Mouse (Mus musculus) heart, adult 2 months (tissue): ENCODE results near the gene Bmpr1a. TPM values are rescaled to one million over a fixed set of nuclear protein-coding genes. Genes with fewer than 3 reads are reported as not detected.

Source experiments
- DNase-seq, 2 experiments: peaks; one replicate each; pipeline ENCODE4 v3.0.0; 2021
- H3K27ac ChIP-seq: fragments of 200-600 bp; 2 replicates; pipeline ENCODE4 v1.8.1; 2022
- H3K27me3 ChIP-seq: fragments of 200-500 bp; 2 replicates; pipeline ENCODE4 v1.6.1; 2012; ENCODE audit warnings: mild to moderate bottlenecking, low read length, inconsistent platforms, mixed read lengths; ENCODE audit not compliant: control insufficient read depth, insufficient read depth
- H3K36me3 ChIP-seq: fragments of 200-500 bp; 2 replicates; pipeline ENCODE4 v1.6.1; 2012; ENCODE audit warnings: low read length, inconsistent platforms; ENCODE audit not compliant: control insufficient read depth, insufficient read depth
- H3K4me1 ChIP-seq: fragments of 200-500 bp; 2 replicates; pipeline ENCODE4 v1.6.1; 2011; ENCODE audit warnings: low read length; ENCODE audit not compliant: control insufficient read depth, insufficient read depth
- H3K4me3 ChIP-seq: fragments of 200-600 bp; 2 replicates; pipeline ENCODE4 v1.8.1; 2022
- H3K79me2 ChIP-seq: fragments of 200-500 bp; replicated peaks from 2 replicates; pipeline ENCODE4 v1.6.1; 2012; ENCODE audit warnings: mild to moderate bottlenecking, inconsistent platforms, low read length, moderate library complexity, mixed read lengths; ENCODE audit not compliant: control insufficient read depth, insufficient read depth
- H3K9ac ChIP-seq: fragments of 200-500 bp; 2 replicates; pipeline ENCODE4 v1.6.1; 2012; ENCODE audit warnings: low read depth, mild to moderate bottlenecking, control low read depth, inconsistent platforms, low read length, mixed read lengths
- CTCF ChIP-seq: fragments of 200-600 bp; IDR thresholded peaks from 2 replicates; pipeline ENCODE4 v1.8.1; 2022; ENCODE audit warnings: antibody characterized with exemption, mild to moderate bottlenecking, moderate library complexity
- EP300 ChIP-seq: fragments of 200-500 bp; IDR thresholded peaks from 2 replicates; pipeline ENCODE4 v1.6.1; 2011; ENCODE audit warnings: low read depth, low read length, control low read depth; ENCODE audit not compliant: insufficient read depth
- POLR2A ChIP-seq: fragments of 200-500 bp; IDR thresholded peaks from 2 replicates; pipeline ENCODE4 v1.6.1; 2011; ENCODE audit warnings: mild to moderate bottlenecking, low read depth, low read length, control low read depth; ENCODE audit not compliant: insufficient read depth
- WGBS: fragments of 180-500 bp; shearing (Covaris S2); methylation state at CpG from one replicate; pipeline ENCODE4 v1.1.7; 2018; 5-methylcytosine and 5-hydroxymethylcytosine counted together
- intact Hi-C: fragments of 180-260 bp; cut with DNase I; formaldehyde crosslinking; loops from one replicate; pipeline ENCODE4 v1.15.1; 2025
- polyA plus RNA-seq: library from polyadenylated mRNA; depleted of rRNA; stranded (reverse); fragments of >200 nt; gene quantifications from 2 replicates; pipeline ENCODE4 v1.2.3, GENCODE M21; 2012
- total RNA-seq, 2 experiments: library from RNA; stranded (reverse); gene quantifications; 2 replicates each; pipeline ENCODE4 v1.2.3; 2021

Bmpr1a gene
- total and polyA plus RNA-seq, 3 experiments: 13.8 to 62.5 (median 58.4) TPM

DNA sequence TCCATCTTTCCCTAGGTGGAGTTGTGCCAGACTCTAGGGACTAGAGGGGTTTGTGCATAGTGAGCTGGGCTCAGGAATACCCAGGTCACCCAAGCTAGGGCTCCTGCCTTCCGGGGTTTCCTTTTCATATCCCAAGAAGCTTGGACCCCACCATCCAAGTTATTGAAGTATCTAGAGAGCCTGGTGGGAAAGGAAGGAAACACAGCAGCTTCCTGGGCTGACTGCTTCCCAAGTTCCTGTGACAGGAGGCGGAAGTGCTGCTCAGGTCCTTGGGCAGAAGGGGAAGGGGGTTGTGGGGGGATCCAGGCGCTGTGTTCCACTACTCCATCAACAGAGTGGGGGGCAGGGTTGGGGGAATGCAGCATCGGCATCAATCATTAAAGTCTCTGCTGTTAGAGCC lies 126.0 kb downstream of the Bmpr1a start:
- TF ChIP-seq POLR2A (peak; percentile 37; the same call in 1 of the 2 replicates), CTCF (no peak)
- H3K36me3 ChIP-seq: no peaks in the 10 kb centered on the region
- H3K27ac ChIP-seq: peak overlapping the region; percentile 90
- DNase-seq: no peak
- intact Hi-C loops: no loop called here
- H3K4me1 ChIP-seq: peaks cover 9% of the 10 kb centered on the region
- WGBS: 47% methylated on average over 4 of the region's 4 CpGs
- H3K27me3 ChIP-seq: no peaks in the 10 kb centered on the region
- peak overlapping the region; percentile 67 for H3K9ac ChIP-seq
- no peaks in the 10 kb centered on the region for H3K79me2 ChIP-seq
- H3K4me3 ChIP-seq: peak overlapping the region; percentile 54

DNA sequence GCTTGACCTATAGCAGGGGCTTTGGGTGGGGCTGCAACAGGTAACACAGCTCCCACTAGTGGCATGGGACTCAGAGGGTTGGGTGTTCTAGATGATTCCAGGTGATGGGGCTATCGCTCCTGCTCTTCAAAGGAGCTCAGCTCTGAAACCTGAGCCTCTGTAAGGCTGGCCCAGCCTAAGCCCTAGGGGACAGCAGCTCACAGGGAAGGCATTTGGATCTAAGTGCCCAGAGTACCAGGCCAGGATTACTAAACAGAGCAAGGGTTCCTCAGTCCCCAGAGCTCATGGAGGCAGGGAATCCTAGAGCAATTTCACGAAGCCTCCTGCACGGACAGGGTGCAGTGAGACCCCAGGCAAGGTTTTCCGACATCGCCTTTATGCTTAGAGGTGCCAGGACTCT lies 127.2 kb downstream of the Bmpr1a start:
- no peaks in the 10 kb centered on the region for H3K36me3 ChIP-seq
- 44% methylated on average over 5 of the region's 5 CpGs for WGBS
- no peaks in the 10 kb centered on the region for H3K79me2 ChIP-seq
- no peak for TF ChIP-seq CTCF
- no peak for TF ChIP-seq EP300
- no peak for TF ChIP-seq POLR2A
- DNase-seq: no peak
- H3K27me3 ChIP-seq: no peaks in the 10 kb centered on the region
- peak overlapping the region; percentile 90 for H3K27ac ChIP-seq
- peak overlapping the region; percentile 54 for H3K4me3 ChIP-seq
- intact Hi-C loops: no loop called here
- peaks cover 8% of the 10 kb centered on the region for H3K4me1 ChIP-seq
- peak overlapping the region; percentile 71 for H3K9ac ChIP-seq

DNA sequence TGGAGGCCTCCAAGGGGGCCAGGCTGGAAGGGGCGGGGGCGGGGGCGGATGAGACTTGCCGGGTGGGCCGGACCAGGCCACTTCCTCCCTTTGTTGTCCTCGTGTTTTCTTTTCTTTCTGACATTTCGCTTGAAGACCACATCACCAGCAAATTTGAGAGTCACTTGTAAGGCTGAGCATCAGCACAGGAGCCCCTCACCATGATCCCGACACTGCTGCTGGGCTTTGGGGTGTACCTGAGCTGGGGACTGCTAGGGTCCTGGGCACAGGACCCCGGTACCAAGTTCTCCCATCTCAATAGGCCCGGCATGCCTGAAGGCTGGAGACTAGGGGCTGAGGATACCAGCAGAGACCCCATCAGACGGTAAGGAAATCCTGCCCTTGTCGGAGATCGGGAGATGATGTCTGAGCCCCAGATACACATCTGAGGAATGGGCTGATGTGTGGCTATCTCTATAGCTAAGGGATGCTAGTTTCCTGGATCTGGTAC lies 127.7 kb downstream of the Bmpr1a start, which contains the start of gene Mmrn2:
Gene Mmrn2 (plus strand): TSS at position 51 of the 490 bp plus-strand sequence.
- H3K27ac ChIP-seq: peak within 1 kb of the TSS; percentile 90
- WGBS: 51% methylated on average over 13 of the region's 13 CpGs
- H3K27me3 ChIP-seq: no peaks in the 10 kb centered on the region
- peak within 1 kb of the TSS; percentile 54 for H3K4me3 ChIP-seq
- TF ChIP-seq EP300 (no peak), CTCF (no peak), POLR2A (peak; percentile 50; the same call in 1 of the 2 replicates)
- peaks cover 8% of the 10 kb centered on the region for H3K4me1 ChIP-seq
- peak within 1 kb of the TSS; percentile 71 for H3K9ac ChIP-seq
- DNase-seq: no peak
- intact Hi-C loops: no loop called here
- H3K79me2 ChIP-seq: no peaks in the 10 kb centered on the region
- H3K36me3 ChIP-seq: no peaks in the 10 kb centered on the region

DNA sequence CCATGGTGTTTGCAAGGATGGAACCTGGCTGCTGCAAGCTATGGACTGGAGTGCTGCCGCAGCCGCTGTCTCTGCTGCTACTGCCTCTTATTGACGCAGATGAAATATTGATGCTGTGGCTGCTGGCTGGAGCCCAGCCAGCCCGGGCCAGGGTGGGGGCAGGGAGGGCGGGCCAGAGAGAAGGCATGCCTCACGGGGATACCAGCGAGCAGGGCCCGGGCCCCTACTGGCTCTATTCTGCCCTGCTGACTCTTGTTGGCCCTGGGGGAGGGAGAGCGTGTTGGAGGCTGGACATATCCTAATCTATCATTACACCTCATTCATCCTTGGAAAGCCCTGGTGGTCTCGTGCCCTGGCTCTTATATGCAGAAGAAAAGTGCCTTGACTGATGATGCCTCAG lies 128.6 kb downstream of the Bmpr1a start, which contains the start of gene Sncg:
Gene Sncg (minus strand): TSS at position 213 of the 400 bp plus-strand sequence.
- Histone ChIP-seq H3K4me1 (peaks cover 8% of the 10 kb centered on the region), H3K36me3 (no peaks in the 10 kb centered on the region), H3K4me3 (peak within 1 kb of the TSS; percentile 54), H3K27ac (peak within 1 kb of the TSS; percentile 90), H3K9ac (peak within 1 kb of the TSS; percentile 71), H3K79me2 (no peaks in the 10 kb centered on the region), H3K27me3 (no peaks in the 10 kb centered on the region)
- intact Hi-C loops: loop anchor here (5.0 kb wide), 1 partner anchor 193 kb away; no protein-coding TSS in a partner anchor
- DNase-seq: no peak
- TF ChIP-seq CTCF: no peak
- no peak for TF ChIP-seq EP300
- no peak for TF ChIP-seq POLR2A
- WGBS: 31% methylated on average over 10 of the region's 10 CpGs

DNA sequence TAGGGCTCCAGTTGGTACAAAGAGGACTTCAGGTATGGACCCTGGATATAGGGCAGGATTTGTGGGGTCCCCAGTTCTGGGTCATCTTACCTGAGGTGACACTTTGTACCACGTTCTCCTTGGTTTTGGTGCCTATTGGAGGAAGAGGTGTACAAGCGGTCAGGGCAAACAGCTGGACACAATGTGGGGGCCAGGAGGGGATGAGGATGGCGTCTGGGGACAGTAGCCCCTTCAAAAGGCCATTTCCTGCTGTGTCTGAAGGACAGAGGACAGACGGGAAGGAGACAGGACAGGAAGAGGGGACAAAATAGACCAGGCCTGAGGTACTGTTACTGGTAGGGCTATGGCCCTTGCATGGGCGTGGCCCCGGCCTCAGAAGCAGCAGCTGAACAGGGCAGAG lies 129.6 kb downstream of the Bmpr1a start:
- H3K27me3 ChIP-seq: no peaks in the 10 kb centered on the region
- H3K4me3 ChIP-seq: no peak overlapping the region; the same call in 1 of the 2 replicates
- peaks cover 4% of the 10 kb centered on the region for H3K4me1 ChIP-seq
- WGBS: 83% methylated on average over 6 of the region's 6 CpGs
- TF ChIP-seq POLR2A: no peak
- TF ChIP-seq EP300: no peak
- TF ChIP-seq CTCF: no peak
- H3K36me3 ChIP-seq: no peaks in the 10 kb centered on the region
- H3K9ac ChIP-seq: no peak overlapping the region
- H3K79me2 ChIP-seq: no peaks in the 10 kb centered on the region
- peak overlapping the region; percentile 90; the same call in 1 of the 2 replicates for H3K27ac ChIP-seq
- no peak for DNase-seq
- intact Hi-C loops: loop anchor here (5.0 kb wide), 1 partner anchor 194 kb away; no protein-coding TSS in a partner anchor

DNA sequence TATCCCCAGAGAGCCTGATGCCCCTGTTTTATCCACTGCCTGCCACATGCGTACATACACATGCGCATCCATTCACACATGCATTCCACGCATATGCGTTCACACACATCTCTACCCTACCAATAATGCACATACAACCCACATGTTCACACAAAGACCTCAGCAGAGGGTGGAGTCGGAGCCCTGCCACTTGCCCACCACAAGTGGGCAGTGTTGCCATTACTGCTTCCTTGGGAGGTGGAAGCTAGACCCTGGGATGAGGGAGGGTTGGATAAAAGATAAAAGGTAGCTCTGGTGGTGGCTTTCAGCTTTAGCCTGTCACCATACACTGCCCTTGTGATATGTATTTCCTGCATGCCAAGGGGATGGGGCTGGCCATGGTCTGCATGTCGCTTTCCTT lies 130.5 kb downstream of the Bmpr1a start:
- Histone ChIP-seq H3K9ac (no peak overlapping the region), H3K27me3 (no peaks in the 10 kb centered on the region), H3K4me3 (no peak overlapping the region), H3K79me2 (no peaks in the 10 kb centered on the region), H3K36me3 (no peaks in the 10 kb centered on the region), H3K4me1 (peaks cover 1% of the 10 kb centered on the region), H3K27ac (no peak overlapping the region)
- DNase-seq: peak; percentile 61 to 76
- TF ChIP-seq EP300: 0 out of 2 replicates have a peak, but pooled peaks have one; percentile 42
- TF ChIP-seq POLR2A: no peak
- peak; percentile 97 for TF ChIP-seq CTCF
- intact Hi-C loops: loop anchor here (1.0 to 5.0 kb wide), 3 partner anchors 29 to 195 kb away; no protein-coding TSS in a partner anchor
- WGBS: 83% methylated on average over 6 of the region's 6 CpGs
